Mouse (Mus musculus) C2C12 (cell line): Measurements from ENCODE around the gene Olfr1386.

Source experiments
- CTCF ChIP-seq: IDR thresholded peaks from one replicate; pipeline ENCODE4 v1.5.1; 2011; ENCODE audit not compliant: control insufficient read depth, insufficient read depth, insufficient read length
- MAX ChIP-seq: IDR thresholded peaks from one replicate; pipeline ENCODE4 v1.6.1; 2011; ENCODE audit warnings: mild to moderate bottlenecking, control low read depth

- TF ChIP-seq CTCF (no peak), MAX (no peak)
These were observed 42.1 kb upstream of the Olfr1386 start, which contains the start of gene Olfr1389 for GRCm38 (mm10) chr11:49422767-49423166.
